Mouse (Mus musculus) ES-Bruce4 (cell line): ENCODE measurements around the gene Dysf.

ENCODE experiments used
- CTCF ChIP-seq: IDR thresholded peaks from one replicate; pipeline ENCODE4 v1.8.1; 2011; ENCODE audit warnings: low read depth, low read length
- POLR2A ChIP-seq: IDR thresholded peaks from one replicate; pipeline ENCODE4 v1.8.1; 2011; ENCODE audit warnings: low read length; ENCODE audit not compliant: insufficient read depth

GRCm38 (mm10) chr6:84062541-84062940 is 54.2 kb downstream of the Dysf start:
- TF ChIP-seq CTCF: no peak
- no peak for TF ChIP-seq POLR2A
